In the genomic region with DNA sequence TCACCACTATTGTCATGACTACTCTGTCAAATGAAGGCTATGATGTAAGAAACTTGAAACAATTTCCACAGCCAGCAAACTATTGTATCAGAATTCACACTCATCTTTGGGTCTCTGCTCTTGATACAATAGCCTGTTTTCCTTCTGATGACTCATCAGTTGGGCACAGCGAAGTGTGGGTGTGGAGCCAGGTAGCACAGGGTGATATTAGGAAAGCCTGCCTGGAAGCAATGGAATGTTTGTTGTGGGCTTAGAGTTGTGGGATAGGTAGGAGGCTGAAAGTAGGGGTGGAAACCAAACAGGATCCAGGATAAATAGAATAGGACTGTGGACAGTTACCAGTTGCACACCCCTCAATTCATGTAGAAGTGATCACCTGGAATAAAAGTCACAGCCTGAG, we compare ENCODE assay signal across 26 mouse cellular contexts.
DNase-seq lines count a peak whose midpoint lies in the region; ATAC-seq and TF ChIP-seq lines count a peak whose summit lies in the region.
"Had no signal": no experiment of that assay in that cellular context is flagged by ENCODE, and none has a peak within 500 bp of the region (broad histone marks: within the 10 kb centered on the region; RNA-seq: fewer than 3 reads in every experiment).

No protein-coding gene starts in this region.

- intact Hi-C loops in gastrocnemius, postnatal 14 days (cut with DNase I; ENCODE audit: low total_unique reads) = no loop called here

- H3K36me3 ChIP-seq in kidney, embryonic 15.5 days = no peaks in the 10 kb centered on the region
- H3K36me3 ChIP-seq in stomach, postnatal 0 days (ENCODE audit: control insufficient read depth, insufficient read depth, low read length) = no peaks in the 10 kb centered on the region
- H3K36me3 ChIP-seq: heart, embryonic 12.5 days; hindbrain, embryonic 13.5 days; liver, embryonic 12.5 days; midbrain, embryonic 10.5 days; midbrain, embryonic 15.5 days had no signal

- no peak for TF ChIP-seq POLR2A in lung, adult 2 months (IDR thresholded peaks at IDR 0.05; ENCODE audit: borderline replicate concordance, extremely low read depth, low read depth, low read length)

- peak overlapping the region; percentile 41; the same call in 1 of the 2 replicates for H3K27ac ChIP-seq in kidney, embryonic 15.5 days
- no peak overlapping the region for H3K27ac ChIP-seq in stomach, postnatal 0 days (replicated peaks)
- H3K27ac ChIP-seq: hindbrain, embryonic 13.5 days; kidney, postnatal 0 days; liver, embryonic 12.5 days; midbrain, embryonic 10.5 days; midbrain, embryonic 15.5 days had no signal

- TF ChIP-seq CTCF in lung, adult 2 months (IDR thresholded peaks at IDR 0.05; ENCODE audit: insufficient read depth, low read length) = no peak
- TF ChIP-seq CTCF in stomach, postnatal 0 days (IDR thresholded peaks at IDR 0.05; ENCODE audit: low read depth) = no peak

- H3K27me3 ChIP-seq in kidney, embryonic 15.5 days = no peaks in the 10 kb centered on the region
- H3K27me3 ChIP-seq in stomach, postnatal 0 days (ENCODE audit: control insufficient read depth, insufficient read depth, low read length) = no peaks in the 10 kb centered on the region
- H3K27me3 ChIP-seq: CH12.LX; heart, embryonic 12.5 days; hindbrain, embryonic 13.5 days; liver, embryonic 12.5 days; midbrain, embryonic 15.5 days had no signal

- no peak for ATAC-seq in kidney, embryonic 15.5 days (replicated peaks; ENCODE audit: low FRiP score)
- peak; percentile 49; the same call in 1 of the 2 replicates for ATAC-seq in stomach, postnatal 0 days (ENCODE audit: low FRiP score, low TSS enrichment)
- ATAC-seq: liver, embryonic 12.5 days; liver, postnatal 0 days had no signal

- peaks cover 25% of the 10 kb centered on the region for H3K4me1 ChIP-seq in kidney, embryonic 15.5 days
- no peaks in the 10 kb centered on the region; the same call in none of the 2 replicates for H3K4me1 ChIP-seq in lung, adult 2 months (ENCODE audit: control insufficient read depth, insufficient read depth, low read length)
- H3K4me1 ChIP-seq in stomach, postnatal 0 days (replicated peaks; ENCODE audit: control insufficient read depth, insufficient read depth) = no peaks in the 10 kb centered on the region
- H3K4me1 ChIP-seq: liver, embryonic 12.5 days had no signal

- no peak overlapping the region for H3K9ac ChIP-seq in kidney, embryonic 15.5 days
- H3K9ac ChIP-seq in stomach, postnatal 0 days (ENCODE audit: low read length) = no peak overlapping the region
- H3K9ac ChIP-seq: heart, embryonic 12.5 days; hindbrain, embryonic 13.5 days; liver, embryonic 12.5 days; liver, postnatal 0 days; midbrain, embryonic 15.5 days had no signal

- no peaks in the 10 kb centered on the region for H3K9me3 ChIP-seq in kidney, embryonic 15.5 days (replicated peaks)
- no peaks in the 10 kb centered on the region for H3K9me3 ChIP-seq in stomach, postnatal 0 days (ENCODE audit: control insufficient read depth, low read length)
- H3K9me3 ChIP-seq: heart, embryonic 12.5 days; hindbrain, embryonic 13.5 days; liver, embryonic 12.5 days; midbrain, embryonic 10.5 days; midbrain, embryonic 15.5 days had no signal

- no peak overlapping the region for H3K4me2 ChIP-seq in kidney, embryonic 15.5 days
- H3K4me2 ChIP-seq in stomach, postnatal 0 days (replicated peaks; ENCODE audit: low read depth) = no peak overlapping the region
- H3K4me2 ChIP-seq: heart, embryonic 12.5 days; hindbrain, embryonic 13.5 days; liver, embryonic 12.5 days; midbrain, embryonic 15.5 days had no signal

- no peak overlapping the region for H3K4me3 ChIP-seq in kidney, embryonic 15.5 days (replicated peaks)
- no peak overlapping the region for H3K4me3 ChIP-seq in lung, adult 2 months (replicated peaks; ENCODE audit: extremely low read depth, low read depth, low read length)
- H3K4me3 ChIP-seq in stomach, postnatal 0 days (ENCODE audit: low read depth, low read length) = no peak overlapping the region
- H3K4me3 ChIP-seq: erythroblast, embryonic 14.5 days; heart, embryonic 12.5 days; hindbrain, embryonic 13.5 days; liver, embryonic 12.5 days; midbrain, embryonic 10.5 days; midbrain, embryonic 15.5 days had no signal

- DNase-seq in kidney, postnatal 36 days = no peak
- DNase-seq in lung, postnatal 25 days (ENCODE audit: low spot score) = peak; percentile 14
- DNase-seq in lung, adult 2 months = no peak
- DNase-seq in lung, postnatal 36 days = peak; percentile 44
- DNase-seq in stomach, postnatal 0 days (ENCODE audit: low spot score) = no peak
- no peak for DNase-seq in gastrocnemius, postnatal 14 days
- no peak for DNase-seq in frontal cortex, postnatal 10 days (ENCODE audit: low spot score in 2 of 2)
- DNase-seq: adrenal gland, adult 8-10 months; cerebellum, adult 2 months; heart, adult 11 months; heart, postnatal 4 days; kidney, adult 11 months; layer of hippocampus, postnatal 36 days; left cerebral cortex, postnatal 4 days; liver, postnatal 0 days; thymus, adult 2 months; thymus, postnatal 36 days had no signal

- WGBS in kidney, embryonic 15.5 days = 90% methylated on average over 1 of the region's 1 CpGs
- 63% methylated on average over 1 of the region's 1 CpGs for WGBS in lung, adult 2 months
- 54% methylated on average over 1 of the region's 1 CpGs for WGBS in stomach, postnatal 0 days

- TF ChIP-seq EP300 in stomach, postnatal 0 days (optimal IDR thresholded peaks at IDR 0.05) = no peak

Comparison
In these comparisons a context has a peak if more than half of its experiments do, and no peak if none do; other contexts are left out.
1. DNase-seq: peak in lung, postnatal 25 days (single experiment) and lung, postnatal 36 days (single experiment); none in kidney, postnatal 36 days (0 of 2), lung, adult 2 months (single experiment), stomach, postnatal 0 days (single experiment), gastrocnemius, postnatal 14 days (single experiment) and frontal cortex, postnatal 10 days (0 of 2).